Mouse (Mus musculus): ENCODE results near the gene Kbtbd12. TPM values are rescaled to one million over a fixed set of nuclear protein-coding genes. Genes with fewer than 3 reads are reported as not detected.

Kbtbd12 gene
- polyA plus RNA-seq, 1 experiment from 2014 or later: 1.4 TPM

GRCm38 (mm10) chr6:88549137-88549814 is 88.5 kb downstream of the Kbtbd12 start:
- no peaks in the 10 kb centered on the region for H3K36me3 ChIP-seq (ENCODE audit: control insufficient read depth, insufficient read depth)
- H3K4me1 ChIP-seq (ENCODE audit: control insufficient read depth, low read depth, low read length): peaks cover 22% of the 10 kb centered on the region
- no peak overlapping the region for H3K4me2 ChIP-seq (ENCODE audit: low read depth, low read length)
- H3K9ac ChIP-seq (ENCODE audit: low read depth, low read length): no peak overlapping the region
- H3K27me3 ChIP-seq (ENCODE audit: control insufficient read depth, insufficient read depth, low read depth, low read length): peaks cover 7% of the 10 kb centered on the region
- H3K27ac ChIP-seq (ENCODE audit: low read length): no peak overlapping the region
- WGBS (ENCODE audit: insufficient replicate concordance): 16% methylated on average over 4 of the region's 4 CpGs
- no peaks in the 10 kb centered on the region for H3K9me3 ChIP-seq (replicated peaks; ENCODE audit: control insufficient read depth, low read length)
- no peak for ATAC-seq (ENCODE audit: low read depth)
- H3K4me3 ChIP-seq (ENCODE audit: low read depth, low read length): no peak overlapping the region

- Histone ChIP-seq H3K27ac (ENCODE audit: low read length) (peak overlapping the region; percentile 17; the same call in 1 of the 2 replicates), H3K9me3 (replicated peaks; ENCODE audit: control insufficient read depth, low read length) (no peaks in the 10 kb centered on the region), H3K4me2 (ENCODE audit: low read depth, low read length) (peak overlapping the region; percentile 11; the same call in 1 of the 2 replicates), H3K4me1 (ENCODE audit: control insufficient read depth, low read depth, low read length) (peaks cover 22% of the 10 kb centered on the region), H3K36me3 (ENCODE audit: control insufficient read depth, insufficient read depth) (no peaks in the 10 kb centered on the region), H3K9ac (ENCODE audit: low read depth, low read length) (no peak overlapping the region), H3K4me3 (ENCODE audit: low read depth, low read length) (no peak overlapping the region), H3K27me3 (ENCODE audit: control insufficient read depth, insufficient read depth, low read depth, low read length) (peaks cover 7% of the 10 kb centered on the region)
- ATAC-seq (ENCODE audit: low read depth): peak; percentile 78
- 42% methylated on average over 10 of the region's 10 CpGs for WGBS (ENCODE audit: insufficient replicate concordance)
Measured at GRCm38 (mm10) chr6:88548405-88549049, 89.2 kb downstream of the Kbtbd12 start.

GRCm38 (mm10) chr6:88545397-88545790 is 92.4 kb downstream of the Kbtbd12 start:
- no peak overlapping the region; the same call in 1 of the 2 replicates for H3K4me2 ChIP-seq (ENCODE audit: low read depth, low read length)
- no peaks in the 10 kb centered on the region for H3K9me3 ChIP-seq (replicated peaks; ENCODE audit: control insufficient read depth, low read length)
- no peaks in the 10 kb centered on the region for H3K36me3 ChIP-seq (ENCODE audit: control insufficient read depth, insufficient read depth)
- peaks cover 22% of the 10 kb centered on the region for H3K4me1 ChIP-seq (ENCODE audit: control insufficient read depth, low read depth, low read length)
- no peak overlapping the region for H3K4me3 ChIP-seq (ENCODE audit: low read depth, low read length)
- H3K27ac ChIP-seq (ENCODE audit: low read length): no peak overlapping the region
- H3K9ac ChIP-seq (ENCODE audit: low read depth, low read length): no peak overlapping the region
- WGBS (ENCODE audit: insufficient replicate concordance): 31% methylated on average over 10 of the region's 10 CpGs
- H3K27me3 ChIP-seq (ENCODE audit: control insufficient read depth, insufficient read depth, low read depth, low read length): peaks cover 9% of the 10 kb centered on the region
- no peak for ATAC-seq (ENCODE audit: low read depth)

GRCm38 (mm10) chr6:88544644-88545396 is 92.9 kb downstream of the Kbtbd12 start:
- H3K4me2 ChIP-seq (ENCODE audit: low read depth, low read length): no peak overlapping the region

GRCm38 (mm10) chr6:88544241-88544640 is 93.5 kb downstream of the Kbtbd12 start:
- ATAC-seq (ENCODE audit: low read depth): no peak
- Histone ChIP-seq H3K9ac (ENCODE audit: low read depth, low read length) (no peak overlapping the region), H3K9me3 (replicated peaks; ENCODE audit: control insufficient read depth, low read length) (no peaks in the 10 kb centered on the region), H3K36me3 (ENCODE audit: control insufficient read depth, insufficient read depth) (no peaks in the 10 kb centered on the region), H3K4me3 (ENCODE audit: low read depth, low read length) (no peak overlapping the region), H3K27ac (ENCODE audit: low read length) (no peak overlapping the region), H3K4me2 (ENCODE audit: low read depth, low read length) (no peak overlapping the region), H3K27me3 (ENCODE audit: control insufficient read depth, insufficient read depth, low read depth, low read length) (peaks cover 9% of the 10 kb centered on the region), H3K4me1 (ENCODE audit: control insufficient read depth, low read depth, low read length) (peaks cover 22% of the 10 kb centered on the region)
- 55% methylated on average over 3 of the region's 3 CpGs for WGBS (ENCODE audit: insufficient replicate concordance)

More at GRCm38 (mm10) chr6:88544644-88545396, 92.9 kb downstream of the Kbtbd12 start:
- Histone ChIP-seq H3K4me1 (ENCODE audit: control insufficient read depth, low read depth, low read length) (peaks cover 22% of the 10 kb centered on the region), H3K27ac (ENCODE audit: low read length) (no peak overlapping the region), H3K36me3 (ENCODE audit: control insufficient read depth, insufficient read depth) (no peaks in the 10 kb centered on the region), H3K4me3 (ENCODE audit: low read depth, low read length) (no peak overlapping the region), H3K27me3 (ENCODE audit: control insufficient read depth, insufficient read depth, low read depth, low read length) (peaks cover 9% of the 10 kb centered on the region), H3K9me3 (replicated peaks; ENCODE audit: control insufficient read depth, low read length) (no peaks in the 10 kb centered on the region), H3K9ac (ENCODE audit: low read depth, low read length) (no peak overlapping the region)
- peak; percentile 39; the same call in 1 of the 2 replicates for ATAC-seq (ENCODE audit: low read depth)
- 19% methylated on average over 11 of the region's 11 CpGs for WGBS (ENCODE audit: insufficient replicate concordance)

GRCm38 (mm10) chr6:88540093-88540755 is 97.5 kb downstream of the Kbtbd12 start:
- no peaks in the 10 kb centered on the region for H3K36me3 ChIP-seq (ENCODE audit: control insufficient read depth, insufficient read depth)
- H3K4me3 ChIP-seq (ENCODE audit: low read depth, low read length): no peak overlapping the region
- peaks cover 2% of the 10 kb centered on the region; the same call in 1 of the 2 replicates for H3K27me3 ChIP-seq (ENCODE audit: control insufficient read depth, insufficient read depth, low read depth, low read length)
- H3K27ac ChIP-seq (ENCODE audit: low read length): no peak overlapping the region
- no peak for ATAC-seq (ENCODE audit: low read depth)
- H3K9me3 ChIP-seq (replicated peaks; ENCODE audit: control insufficient read depth, low read length): no peaks in the 10 kb centered on the region
- 60% methylated on average over 2 of the region's 2 CpGs for WGBS (ENCODE audit: insufficient replicate concordance)
- no peak overlapping the region for H3K4me2 ChIP-seq (ENCODE audit: low read depth, low read length)
- no peak overlapping the region; the same call in 1 of the 2 replicates for H3K9ac ChIP-seq (ENCODE audit: low read depth, low read length)
- peaks cover 7% of the 10 kb centered on the region for H3K4me1 ChIP-seq (ENCODE audit: control insufficient read depth, low read depth, low read length)

- Histone ChIP-seq H3K9me3 (replicated peaks; ENCODE audit: control insufficient read depth, low read length) (no peaks in the 10 kb centered on the region), H3K27me3 (ENCODE audit: control insufficient read depth, insufficient read depth, low read depth, low read length) (no peaks in the 10 kb centered on the region), H3K36me3 (ENCODE audit: control insufficient read depth, insufficient read depth) (no peaks in the 10 kb centered on the region), H3K9ac (ENCODE audit: low read depth, low read length) (no peak overlapping the region), H3K4me2 (ENCODE audit: low read depth, low read length) (no peak overlapping the region), H3K4me1 (ENCODE audit: control insufficient read depth, low read depth, low read length) (no peaks in the 10 kb centered on the region), H3K4me3 (ENCODE audit: low read depth, low read length) (no peak overlapping the region), H3K27ac (ENCODE audit: low read length) (no peak overlapping the region)
- ATAC-seq (ENCODE audit: low read depth): no peak
Measured at GRCm38 (mm10) chr6:88530306-88530705, 107.4 kb downstream of the Kbtbd12 start.

GRCm38 (mm10) chr6:88524056-88524455 is 113.7 kb downstream of the Kbtbd12 start:
- Histone ChIP-seq H3K4me3 (ENCODE audit: low read depth, low read length) (no peak overlapping the region), H3K27ac (ENCODE audit: low read length) (no peak overlapping the region), H3K9ac (ENCODE audit: low read depth, low read length) (no peak overlapping the region), H3K9me3 (replicated peaks; ENCODE audit: control insufficient read depth, low read length) (no peaks in the 10 kb centered on the region), H3K4me2 (ENCODE audit: low read depth, low read length) (no peak overlapping the region), H3K27me3 (ENCODE audit: control insufficient read depth, insufficient read depth, low read depth, low read length) (no peaks in the 10 kb centered on the region), H3K36me3 (ENCODE audit: control insufficient read depth, insufficient read depth) (no peaks in the 10 kb centered on the region), H3K4me1 (ENCODE audit: control insufficient read depth, low read depth, low read length) (peaks cover 7% of the 10 kb centered on the region)
- no peak for ATAC-seq (ENCODE audit: low read depth)
- WGBS (ENCODE audit: insufficient replicate concordance): 68% methylated on average over 4 of the region's 4 CpGs

Data from liver, embryonic 16.5 days (tissue).